Mouse (Mus musculus) heart, embryonic 15.5 days (tissue): ENCODE measurements around the gene Lhx1. TPM values are rescaled to one million over a fixed set of nuclear protein-coding genes. Genes with fewer than 3 reads are reported as not detected.
A peak's percentile ranks its signal among the peaks of the same experiment; 100 is the strongest.

Source experiments
- ATAC-seq: fragments of 200-750 bp; cut with Nextera tagmentation; replicated peaks from 2 replicates; pipeline ENCODE4 v1.8.0; 2017; ENCODE audit warnings: low read depth, moderate TSS enrichment; ENCODE audit not compliant: insufficient number of reproducible peaks, insufficient read depth, low FRiP score
- H3K27ac ChIP-seq: fragments of 300-500 bp; sonication (generic); 2 replicates; pipeline ENCODE4 v1.5.1; 2015; ENCODE audit warnings: mild to moderate bottlenecking, inconsistent platforms
- H3K27me3 ChIP-seq: fragments of 300-500 bp; sonication (generic); 2 replicates; pipeline ENCODE4 v1.6.1; 2015; ENCODE audit warnings: inconsistent platforms
- H3K36me3 ChIP-seq: fragments of 300-500 bp; sonication (generic); 2 replicates; pipeline ENCODE4 v1.6.1; 2015; ENCODE audit warnings: mild to moderate bottlenecking, inconsistent platforms
- H3K4me1 ChIP-seq: fragments of 300-500 bp; sonication (generic); replicated peaks from 2 replicates; pipeline ENCODE4 v1.6.1; 2015; ENCODE audit warnings: inconsistent platforms
- H3K4me2 ChIP-seq: fragments of 300-500 bp; sonication (generic); 2 replicates; pipeline ENCODE4 v1.6.1; 2015; ENCODE audit warnings: inconsistent platforms, mild to moderate bottlenecking, moderate library complexity
- H3K4me3 ChIP-seq: fragments of 300-500 bp; sonication (generic); 2 replicates; pipeline ENCODE4 v1.5.1; 2015; ENCODE audit warnings: mild to moderate bottlenecking, inconsistent platforms
- H3K9ac ChIP-seq: fragments of 300-500 bp; sonication (generic); 2 replicates; pipeline ENCODE4 v1.6.1; 2015; ENCODE audit warnings: mild to moderate bottlenecking, inconsistent platforms
- H3K9me3 ChIP-seq: fragments of 300-500 bp; sonication (generic); replicated peaks from 2 replicates; pipeline ENCODE4 v1.6.1; 2016; ENCODE audit warnings: inconsistent platforms
- WGBS: fragments of 180-500 bp; shearing (Covaris S2); methylation state at CpG from one replicate; pipeline ENCODE4 v1.1.7; 2015; ENCODE audit warnings: mixed read lengths; 5-methylcytosine and 5-hydroxymethylcytosine counted together
- polyA plus RNA-seq: library from polyadenylated mRNA; unstranded; fragments of >200 nt; fragmentation: Nextera tagmentation; extraction: Ambion mirVana; gene quantifications from 2 replicates; pipeline ENCODE4 v1.2.1, GENCODE M21; 2015

Gene Lhx1
- polyA plus RNA-seq, 1 experiment from 2014 or later, result not detected

GRCm38 (mm10) chr11:84524511-84525270 is 644 bp downstream of the Lhx1 start:
- H3K4me2 ChIP-seq, result peak overlapping the region; percentile 91
- no peak for ATAC-seq
- H3K27ac ChIP-seq, result no peak overlapping the region
- peak overlapping the region; percentile 54 for H3K4me3 ChIP-seq
- peaks cover 100% of the 10 kb centered on the region for H3K27me3 ChIP-seq
- peaks cover 43% of the 10 kb centered on the region for H3K4me1 ChIP-seq
- no peak overlapping the region for H3K9ac ChIP-seq
- no peaks in the 10 kb centered on the region for H3K9me3 ChIP-seq
- H3K36me3 ChIP-seq, result no peaks in the 10 kb centered on the region
- WGBS, result under 1% methylated on average over 48 of the region's 48 CpGs

- WGBS, result under 1% methylated on average over 35 of the region's 35 CpGs
- Histone ChIP-seq H3K9me3 (no peaks in the 10 kb centered on the region), H3K4me2 (peak overlapping the region; percentile 91; the same call in 1 of the 2 replicates), H3K36me3 (no peaks in the 10 kb centered on the region), H3K27me3 (peaks cover 100% of the 10 kb centered on the region), H3K9ac (no peak overlapping the region), H3K4me3 (peak overlapping the region; percentile 54; the same call in 1 of the 2 replicates), H3K27ac (no peak overlapping the region), H3K4me1 (peaks cover 36% of the 10 kb centered on the region)
- no peak for ATAC-seq
These were observed 1.4 kb downstream of the Lhx1 start for GRCm38 (mm10) chr11:84523841-84524510.

- Histone ChIP-seq H3K9ac (no peak overlapping the region), H3K36me3 (no peaks in the 10 kb centered on the region), H3K4me1 (peaks cover 34% of the 10 kb centered on the region), H3K4me2 (0 out of 2 replicates have a peak overlapping the region, but pooled peaks have one; percentile 91), H3K27me3 (peaks cover 100% of the 10 kb centered on the region), H3K4me3 (no peak overlapping the region), H3K9me3 (no peaks in the 10 kb centered on the region), H3K27ac (no peak overlapping the region)
- no peak for ATAC-seq
- WGBS, result 2% methylated on average over 16 of the region's 16 CpGs
These were observed 2.0 kb downstream of the Lhx1 start for GRCm38 (mm10) chr11:84523321-84523831.

- no peak overlapping the region for H3K9ac ChIP-seq
- peaks cover 97% of the 10 kb centered on the region for H3K27me3 ChIP-seq
- H3K36me3 ChIP-seq, result no peaks in the 10 kb centered on the region
- no peak for ATAC-seq
- H3K4me2 ChIP-seq, result peak overlapping the region; percentile 51
- H3K9me3 ChIP-seq, result no peaks in the 10 kb centered on the region
- peak overlapping the region; percentile 34 for H3K4me3 ChIP-seq
- 1% methylated on average over 40 of the region's 40 CpGs for WGBS
- no peak overlapping the region for H3K27ac ChIP-seq
- peaks cover 34% of the 10 kb centered on the region for H3K4me1 ChIP-seq
These were observed 2.6 kb downstream of the Lhx1 start for GRCm38 (mm10) chr11:84522577-84523320.

- no peak overlapping the region for H3K9ac ChIP-seq
- ATAC-seq, result no peak
- H3K9me3 ChIP-seq, result no peaks in the 10 kb centered on the region
- H3K27me3 ChIP-seq, result peaks cover 97% of the 10 kb centered on the region
- H3K4me3 ChIP-seq, result no peak overlapping the region
- no peak overlapping the region for H3K4me2 ChIP-seq
- H3K27ac ChIP-seq, result no peak overlapping the region
- WGBS, result 19% methylated on average over 24 of the region's 24 CpGs
- H3K4me1 ChIP-seq, result peaks cover 34% of the 10 kb centered on the region
- H3K36me3 ChIP-seq, result no peaks in the 10 kb centered on the region
These were observed 3.5 kb downstream of the Lhx1 start for GRCm38 (mm10) chr11:84521751-84522299.

- H3K9ac ChIP-seq, result no peak overlapping the region
- H3K36me3 ChIP-seq, result no peaks in the 10 kb centered on the region
- H3K27me3 ChIP-seq, result peaks cover 97% of the 10 kb centered on the region
- no peak overlapping the region for H3K4me3 ChIP-seq
- no peaks in the 10 kb centered on the region for H3K9me3 ChIP-seq
- no peak overlapping the region for H3K4me2 ChIP-seq
- no peak for ATAC-seq
- WGBS, result 38% methylated on average over 3 of the region's 3 CpGs
- no peak overlapping the region for H3K27ac ChIP-seq
- peaks cover 31% of the 10 kb centered on the region for H3K4me1 ChIP-seq
These were observed 4.3 kb downstream of the Lhx1 start for GRCm38 (mm10) chr11:84521071-84521390.

GRCm38 (mm10) chr11:84520269-84521070 is 4.9 kb downstream of the Lhx1 start:
- Histone ChIP-seq H3K9ac (no peak overlapping the region), H3K4me3 (0 out of 2 replicates have a peak overlapping the region, but pooled peaks have one; percentile 1), H3K4me1 (peaks cover 26% of the 10 kb centered on the region), H3K36me3 (no peaks in the 10 kb centered on the region), H3K4me2 (no peak overlapping the region), H3K9me3 (no peaks in the 10 kb centered on the region), H3K27ac (no peak overlapping the region), H3K27me3 (peaks cover 97% of the 10 kb centered on the region)
- no peak for ATAC-seq
- 11% methylated on average over 31 of the region's 31 CpGs for WGBS

GRCm38 (mm10) chr11:84519576-84520268 is 5.6 kb downstream of the Lhx1 start:
- no peak overlapping the region for H3K27ac ChIP-seq
- WGBS, result 25% methylated on average over 34 of the region's 34 CpGs
- H3K4me1 ChIP-seq, result peaks cover 18% of the 10 kb centered on the region
- no peaks in the 10 kb centered on the region for H3K36me3 ChIP-seq
- H3K27me3 ChIP-seq, result peaks cover 97% of the 10 kb centered on the region
- ATAC-seq, result no peak
- no peak overlapping the region for H3K4me2 ChIP-seq
- H3K9ac ChIP-seq, result no peak overlapping the region
- no peaks in the 10 kb centered on the region for H3K9me3 ChIP-seq
- H3K4me3 ChIP-seq, result 0 out of 2 replicates have a peak overlapping the region, but pooled peaks have one; percentile 1

- no peaks in the 10 kb centered on the region for H3K9me3 ChIP-seq
- H3K4me1 ChIP-seq, result peaks cover 13% of the 10 kb centered on the region
- peaks cover 97% of the 10 kb centered on the region for H3K27me3 ChIP-seq
- no peak overlapping the region for H3K9ac ChIP-seq
- H3K4me2 ChIP-seq, result no peak overlapping the region
- H3K36me3 ChIP-seq, result no peaks in the 10 kb centered on the region
- 50% methylated on average over 12 of the region's 12 CpGs for WGBS
- no peak for ATAC-seq
- no peak overlapping the region for H3K27ac ChIP-seq
- H3K4me3 ChIP-seq, result no peak overlapping the region
These were observed 6.3 kb downstream of the Lhx1 start for GRCm38 (mm10) chr11:84519036-84519435.

GRCm38 (mm10) chr11:84518261-84518660 is 7.1 kb downstream of the Lhx1 start:
- no peaks in the 10 kb centered on the region for H3K36me3 ChIP-seq
- H3K9me3 ChIP-seq, result no peaks in the 10 kb centered on the region
- H3K4me3 ChIP-seq, result no peak overlapping the region
- no peak overlapping the region for H3K4me2 ChIP-seq
- H3K4me1 ChIP-seq, result peaks cover 12% of the 10 kb centered on the region
- peaks cover 89% of the 10 kb centered on the region for H3K27me3 ChIP-seq
- no peak overlapping the region for H3K9ac ChIP-seq
- ATAC-seq, result no peak
- no peak overlapping the region for H3K27ac ChIP-seq
- WGBS, result 67% methylated on average over 5 of the region's 5 CpGs
